Mouse (Mus musculus): ENCODE measurements around the gene Bicc1.

DNA sequence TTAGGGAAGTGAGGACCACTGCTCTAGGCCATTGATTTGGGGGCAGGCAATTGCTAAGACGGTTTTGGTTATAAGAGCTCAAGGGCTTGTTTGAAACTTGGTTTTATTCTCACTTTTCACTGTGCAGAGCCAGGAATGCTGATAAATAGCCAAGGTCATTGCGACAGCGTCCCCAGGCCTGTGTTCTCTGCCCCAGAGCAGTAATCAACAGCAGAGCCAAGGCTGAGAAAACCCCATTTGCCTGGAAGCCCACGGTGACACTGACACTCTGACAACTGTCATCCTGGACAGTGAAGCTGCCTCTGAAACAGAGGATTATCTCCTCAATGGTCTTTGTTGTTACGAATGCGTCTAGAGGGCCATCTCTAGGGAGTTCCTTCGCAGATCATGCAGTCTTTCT lies 255.6 kb downstream of the Bicc1 start:
- TF ChIP-seq CTCF (IDR thresholded peaks at IDR 0.05; ENCODE audit: extremely low read depth, insufficient read length, insufficient replicate concordance, low read depth, low read length) (no peak), POLR2A (IDR thresholded peaks at IDR 0.05; ENCODE audit: low read depth, low read length) (no peak)
